Mouse (Mus musculus) CH12.LX (cell line): ENCODE results near the gene Cyth4. TPM values are rescaled to one million over a fixed set of nuclear protein-coding genes. Genes with fewer than 3 reads are reported as not detected.
A peak's percentile ranks its signal among the peaks of the same experiment; 100 is the strongest.

Experiments used
- DNase-seq: peaks from one replicate; pipeline ENCODE4 v3.0.0-alpha.2; 2013; ENCODE audit errors: extremely low read depth
- H3K27ac ChIP-seq: 2 replicates; pipeline ENCODE4 v1.5.1; 2012; ENCODE audit warnings: low read depth, mild to moderate bottlenecking, control low read depth, moderate library complexity; ENCODE audit not compliant: insufficient read depth
- H3K27me3 ChIP-seq: replicated peaks from 2 replicates; pipeline ENCODE3; 2012; ENCODE audit warnings: inconsistent platforms
- H3K36me3 ChIP-seq, 2 experiments: replicated peaks in 1 of 2; 2 replicates each; pipeline versions ENCODE3 to v1.6.1; 2012; ENCODE audit warnings: inconsistent platforms in 1 of 2, low read length in 1 of 2, mild to moderate bottlenecking in 1 of 2, mixed read lengths in 1 of 2, moderate library complexity in 1 of 2; ENCODE audit not compliant: control insufficient read depth in 1 of 2, insufficient read depth in 1 of 2
- H3K4me1 ChIP-seq, 2 experiments: 2 replicates each; pipeline ENCODE4 v1.6.1; 2012; ENCODE audit warnings: inconsistent platforms in 1 of 2, moderate library complexity in 1 of 2; ENCODE audit not compliant: insufficient read depth in 2 of 2, control insufficient read depth in 1 of 2
- H3K4me2 ChIP-seq: 2 replicates; pipeline ENCODE4 v1.6.1; 2012; ENCODE audit warnings: low read depth, mild to moderate bottlenecking, control low read depth; ENCODE audit not compliant: poor library complexity, insufficient read depth, severe bottlenecking
- H3K4me3 ChIP-seq, 3 experiments: fragments of 150-350 bp in 1 of 3; sonication (generic) in 1 of 3; replicated peaks in 1 of 3; 2 replicates each; pipeline versions ENCODE3 to v1.5.1; 2011 to 2012; ENCODE audit warnings: low read depth in 2 of 3, low read length in 2 of 3, mild to moderate bottlenecking in 2 of 3, moderate library complexity in 2 of 3, control low read depth in 1 of 3, improper control_type of control experiment in 1 of 3, inconsistent platforms in 1 of 3, mixed read lengths in 1 of 3; ENCODE audit not compliant: poor library complexity in 1 of 3
- H3K79me2 ChIP-seq: replicated peaks from 2 replicates; pipeline ENCODE4 v1.6.1; 2012; ENCODE audit warnings: mild to moderate bottlenecking, moderate library complexity; ENCODE audit not compliant: control insufficient read depth, poor library complexity, insufficient read depth, severe bottlenecking; ENCODE audit errors: extremely low read depth
- H3K9ac ChIP-seq: 2 replicates; pipeline ENCODE4 v1.6.1; 2012; ENCODE audit warnings: low read depth, mild to moderate bottlenecking, control low read depth, moderate library complexity; ENCODE audit not compliant: insufficient read depth
- H3K9me3 ChIP-seq: replicated peaks from 2 replicates; pipeline ENCODE3; 2012; ENCODE audit warnings: low read length, inconsistent platforms, mixed read lengths
- BHLHE40 ChIP-seq: IDR thresholded peaks from 2 replicates; pipeline ENCODE4 v1.6.1; 2011; ENCODE audit warnings: mild to moderate bottlenecking, low read depth, low read length, improper control_type of control experiment
- CTCF ChIP-seq, 2 experiments: IDR thresholded peaks in 1 of 2; conservative IDR thresholded peaks in 1 of 2; 2 replicates each; pipeline ENCODE4 v1.5.1; 2011 to 2012; ENCODE audit warnings: low read depth in 2 of 2, low read length in 2 of 2, improper control_type of control experiment in 1 of 2, inconsistent platforms in 1 of 2, mild to moderate bottlenecking in 1 of 2, moderate library complexity in 1 of 2
- EP300 ChIP-seq: IDR thresholded peaks from 2 replicates; pipeline ENCODE4 v1.6.1; 2011; ENCODE audit warnings: low read length, improper control_type of control experiment
- GABPA ChIP-seq: IDR thresholded peaks from 2 replicates; pipeline ENCODE4 v1.6.1; 2012; ENCODE audit warnings: low read depth, low read length, improper control_type of control experiment, inconsistent platforms; ENCODE audit not compliant: insufficient replicate concordance
- HCFC1 ChIP-seq: IDR thresholded peaks from 2 replicates; pipeline ENCODE4 v1.6.1; 2012; ENCODE audit warnings: low read depth, mild to moderate bottlenecking, inconsistent platforms, low read length, improper control_type of control experiment
- IRF4 ChIP-seq: IDR thresholded peaks from 2 replicates; pipeline ENCODE4 v1.6.1; 2014; ENCODE audit warnings: low read depth, mild to moderate bottlenecking, inconsistent platforms, low read length, improper control_type of control experiment
- JUN ChIP-seq: IDR thresholded peaks from 2 replicates; pipeline ENCODE4 v1.6.1; 2011; ENCODE audit warnings: low read depth, mild to moderate bottlenecking, low read length, improper control_type of control experiment, moderate library complexity; ENCODE audit not compliant: insufficient read depth
- MAFK ChIP-seq: IDR thresholded peaks from 2 replicates; pipeline ENCODE4 v1.6.1; 2011; ENCODE audit warnings: low read length, improper control_type of control experiment; ENCODE audit not compliant: insufficient replicate concordance
- MXI1 ChIP-seq: IDR thresholded peaks from 2 replicates; pipeline ENCODE4 v1.6.1; 2011; ENCODE audit warnings: mild to moderate bottlenecking, low read depth, low read length, improper control_type of control experiment
- NRF1 ChIP-seq: IDR thresholded peaks from 2 replicates; pipeline ENCODE4 v1.6.1; 2014; ENCODE audit warnings: low read depth, mild to moderate bottlenecking, inconsistent platforms, low read length, improper control_type of control experiment, moderate library complexity
- POLR2A ChIP-seq: IDR thresholded peaks from 2 replicates; pipeline ENCODE4 v1.6.1; 2011; ENCODE audit warnings: low read depth, mild to moderate bottlenecking, improper control_type of control experiment, low read length
- SMC3 ChIP-seq: IDR thresholded peaks from 2 replicates; pipeline ENCODE4 v1.6.1; 2011; ENCODE audit warnings: low read depth, low read length, improper control_type of control experiment
- TCF12 ChIP-seq: IDR thresholded peaks from 2 replicates; pipeline ENCODE4 v1.6.1; 2014; ENCODE audit warnings: low read depth, mild to moderate bottlenecking, inconsistent platforms, low read length, improper control_type of control experiment
- UBTF ChIP-seq: IDR thresholded peaks from 2 replicates; pipeline ENCODE4 v1.6.1; 2012; ENCODE audit warnings: low read depth, mild to moderate bottlenecking, inconsistent platforms, low read length, improper control_type of control experiment, moderate library complexity
- USF1 ChIP-seq: IDR thresholded peaks from 2 replicates; pipeline ENCODE4 v1.6.1; 2014; ENCODE audit warnings: low read depth, mild to moderate bottlenecking, inconsistent platforms, low read length, improper control_type of control experiment
- USF2 ChIP-seq: conservative IDR thresholded peaks from 2 replicates; pipeline ENCODE4 v1.6.1; 2011; ENCODE audit warnings: low read depth, low read length, improper control_type of control experiment
- ZKSCAN1 ChIP-seq: IDR thresholded peaks from 2 replicates; pipeline ENCODE4 v1.6.1; 2012; ENCODE audit warnings: low read depth, inconsistent platforms, low read length, improper control_type of control experiment, borderline replicate concordance
- ZNF384 ChIP-seq: IDR thresholded peaks from 2 replicates; pipeline ENCODE4 v1.6.1; 2012; ENCODE audit warnings: low read depth, low read length, improper control_type of control experiment, inconsistent platforms
- dilution Hi-C: fragments of 300-500 bp; cut with MboI; formaldehyde crosslinking; loops from 2 replicates; pipeline ENCODE4 v1.14.3; 2020; ENCODE audit warnings: low sequenced_read_pairs; ENCODE audit not compliant: extremely low pct_unique_long_range_greater_than_20kb, extremely low pct_ligation_motif_present
- in situ Hi-C: fragments of 300-500 bp; cut with MboI; formaldehyde crosslinking; loops from 3 replicates; pipeline ENCODE4 v1.14.3; 2019; ENCODE audit warnings: low sequenced_read_pairs, low pct_ligation_motif_present, low pct_unique_long_range_greater_than_20kb, mixed read lengths
- polyA plus RNA-seq: library from polyadenylated mRNA; unstranded; fragments of >175 nt; gene quantifications from 2 replicates; pipeline ENCODE4 v1.2.1, GENCODE M21; 2012; ENCODE audit warnings: low read depth; ENCODE audit not compliant: insufficient read length
- total RNA-seq, 2 experiments: library from RNA; depleted of rRNA; stranded (reverse); fragments of 300-350 nt in 1 of 2; fragments of >200 nt in 1 of 2; gene quantifications; 2 replicates each; pipeline ENCODE4 v1.2.3; 2012 to 2014

The Cyth4 gene
- total and polyA plus RNA-seq, 3 experiments, result 39.2 to 75.3 (median 42.2) TPM

DNA sequence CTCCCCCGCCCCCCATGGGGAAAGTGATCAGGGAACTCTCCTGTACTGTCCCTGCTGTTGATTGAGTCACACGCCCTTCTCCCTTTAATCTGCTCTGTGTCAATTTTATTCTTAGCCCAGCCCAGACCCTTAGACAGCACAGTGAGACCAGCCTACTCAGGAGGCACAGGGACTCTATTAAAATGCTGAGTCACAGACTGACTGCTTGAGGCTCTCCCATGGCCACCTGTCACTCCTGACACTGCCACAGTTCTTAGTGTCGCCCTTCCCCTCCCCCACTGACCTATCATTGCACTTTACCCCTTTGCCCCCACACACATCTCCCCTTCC is 48.5 kb upstream of the Cyth4 start:
- H3K9me3 ChIP-seq, result peaks cover 32% of the 10 kb centered on the region
- H3K4me3 ChIP-seq, result no peak overlapping the region
- DNase-seq, result no peak
- no peaks in the 10 kb centered on the region for H3K79me2 ChIP-seq
- no peak for TF ChIP-seq USF2
- no peak for TF ChIP-seq JUN
- peak; percentile 75; the same call in 1 of the 2 replicates for TF ChIP-seq MAFK
- no peak for TF ChIP-seq TCF12
- TF ChIP-seq GABPA, result no peak
- peak; percentile 24; the same call in 1 of the 2 replicates for TF ChIP-seq BHLHE40
- no peak for TF ChIP-seq NRF1
- TF ChIP-seq POLR2A, result no peak
- H3K9ac ChIP-seq, result no peak overlapping the region
- in situ Hi-C loops (loop anchor here (25.0 kb wide), 2 partner anchors 361 to 586 kb away; partner anchors contain the start of genes Eif3d and Foxred2), dilution Hi-C loops (no loop called here)
- H3K4me2 ChIP-seq, result no peak overlapping the region
- H3K4me1 ChIP-seq, result peaks cover 22 to 36% of the 10 kb centered on the region in 2 experiments
- H3K36me3 ChIP-seq, result no peaks in the 10 kb centered on the region
- peaks cover 4% of the 10 kb centered on the region for H3K27me3 ChIP-seq
- no peak overlapping the region for H3K27ac ChIP-seq

DNA sequence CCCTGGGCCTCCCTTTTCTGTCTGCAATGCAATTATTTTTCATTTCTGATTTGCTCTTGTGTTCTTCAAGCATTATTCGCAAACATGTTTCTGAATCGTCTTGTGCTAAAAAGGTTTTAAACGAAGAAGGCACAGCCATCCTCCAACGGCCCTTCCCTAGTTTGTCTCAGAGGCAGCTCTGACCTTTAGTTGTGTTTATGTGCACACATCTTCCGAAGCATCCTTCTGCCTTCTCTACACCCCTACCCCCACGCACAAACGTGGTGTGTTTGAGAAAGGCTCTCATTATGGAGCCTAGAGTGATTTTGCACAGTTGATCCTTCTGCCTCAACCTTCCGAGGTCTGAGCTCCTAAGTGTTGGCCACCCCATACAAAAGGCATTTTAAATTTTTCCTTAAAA is 48.1 kb upstream of the Cyth4 start:
- H3K9me3 ChIP-seq, result peaks cover 34% of the 10 kb centered on the region

More for the DNA sequence above, 48.1 kb upstream of the Cyth4 start:
- TF ChIP-seq ZNF384 (no peak), BHLHE40 (no peak), EP300 (no peak), UBTF (no peak), MXI1 (no peak), ZKSCAN1 (no peak), SMC3 (no peak), USF1 (no peak), USF2 (no peak), GABPA (no peak), HCFC1 (no peak), CTCF (conservative IDR thresholded peaks at IDR 0.05 in 1 of 2, IDR thresholded peaks at IDR 0.05 in 1 of 2; ENCODE audit: low read depth in 2 of 2, low read length in 2 of 2) (no peak), IRF4 (no peak), NRF1 (no peak)
- H3K27ac ChIP-seq, result no peak overlapping the region
- peaks cover 2% of the 10 kb centered on the region for H3K27me3 ChIP-seq
- dilution Hi-C loops (no loop called here), in situ Hi-C loops (loop anchor here (25.0 kb wide), 2 partner anchors 361 to 586 kb away; partner anchors contain the start of genes Eif3d and Foxred2)
- H3K4me1 ChIP-seq, result peaks cover 22 to 37% of the 10 kb centered on the region in 2 experiments
- no peak overlapping the region for H3K4me3 ChIP-seq
- no peak overlapping the region for H3K4me2 ChIP-seq
- no peaks in the 10 kb centered on the region for H3K79me2 ChIP-seq
- H3K9ac ChIP-seq, result no peak overlapping the region
- DNase-seq, result no peak
- H3K36me3 ChIP-seq, result no peaks in the 10 kb centered on the region
